Mouse (Mus musculus) MEL (cell line): ENCODE data around the gene Evl. TPM values are rescaled to one million over a fixed set of nuclear protein-coding genes. Genes with fewer than 3 reads are reported as not detected.

Experiments used
- DNase-seq: peaks from one replicate; pipeline ENCODE4 v3.0.0; 2011; ENCODE audit warnings: low read depth, low spot score
- H3K27ac ChIP-seq: 2 replicates; pipeline ENCODE4 v1.5.1; 2012; ENCODE audit warnings: low read depth, mild to moderate bottlenecking, control low read depth, low read length, moderate library complexity; ENCODE audit not compliant: control insufficient read depth
- H3K27me3 ChIP-seq, 2 experiments: fragments of 150-350 bp in 1 of 2; sonication (generic) in 1 of 2; 2 replicates each; pipeline ENCODE4 v1.6.1; 2012; ENCODE audit warnings: low read length in 2 of 2, mild to moderate bottlenecking in 2 of 2, improper control_type of control experiment in 1 of 2, moderate library complexity in 1 of 2; ENCODE audit not compliant: insufficient read depth in 2 of 2, control insufficient read depth in 1 of 2
- H3K36me3 ChIP-seq, 2 experiments: 2 replicates each; pipeline ENCODE4 v1.6.1; 2012 to 2014; ENCODE audit warnings: low read length in 2 of 2, improper control_type of control experiment in 1 of 2, inconsistent platforms in 1 of 2, mild to moderate bottlenecking in 1 of 2; ENCODE audit not compliant: insufficient read depth in 2 of 2, control insufficient read depth in 1 of 2
- H3K4me1 ChIP-seq, 2 experiments: fragments of 150-350 bp in 1 of 2; sonication (generic) in 1 of 2; 2 replicates each; pipeline ENCODE4 v1.6.1; 2012; ENCODE audit warnings: low read length in 2 of 2, improper control_type of control experiment in 1 of 2, mild to moderate bottlenecking in 1 of 2; ENCODE audit not compliant: insufficient read depth in 2 of 2, control insufficient read depth in 1 of 2
- H3K4me3 ChIP-seq, 2 experiments: fragments of 150-350 bp in 1 of 2; sonication (generic) in 1 of 2; 2 replicates each; pipeline ENCODE4 v1.5.1; 2012; ENCODE audit warnings: low read depth in 2 of 2, low read length in 2 of 2, mild to moderate bottlenecking in 2 of 2, moderate library complexity in 2 of 2, control low read depth in 1 of 2, improper control_type of control experiment in 1 of 2; ENCODE audit not compliant: control insufficient read depth in 1 of 2, insufficient read depth in 1 of 2
- H3K79me2 ChIP-seq: 2 replicates; pipeline ENCODE4 v1.6.1; 2012; ENCODE audit warnings: mild to moderate bottlenecking, low read length, moderate library complexity; ENCODE audit not compliant: control insufficient read depth, poor library complexity, insufficient read depth
- H3K9ac ChIP-seq: 2 replicates; pipeline ENCODE4 v1.6.1; 2012; ENCODE audit warnings: low read depth, mild to moderate bottlenecking, control low read depth, low read length, moderate library complexity; ENCODE audit not compliant: control insufficient read depth, poor library complexity, severe bottlenecking
- H3K9me3 ChIP-seq: fragments of 150-350 bp; sonication (generic); replicated peaks from 2 replicates; pipeline ENCODE4 v1.6.1; 2012; ENCODE audit warnings: mild to moderate bottlenecking, low read length, improper control_type of control experiment, moderate library complexity; ENCODE audit not compliant: insufficient read depth
- BHLHE40 ChIP-seq: IDR thresholded peaks from 2 replicates; pipeline ENCODE4 v1.6.1; 2012; ENCODE audit warnings: low read depth, mild to moderate bottlenecking, inconsistent platforms, low read length, improper control_type of control experiment, borderline replicate concordance
- CHD1 ChIP-seq: IDR thresholded peaks from 2 replicates; pipeline ENCODE4 v1.6.1; 2012; ENCODE audit warnings: low read depth, mild to moderate bottlenecking, inconsistent platforms, low read length, improper control_type of control experiment
- CTCF ChIP-seq, 3 experiments: IDR thresholded peaks in 2 of 3; conservative IDR thresholded peaks in 1 of 3; 2 replicates each; pipeline ENCODE4 v1.5.1; 2011 to 2012; ENCODE audit warnings: low read length in 3 of 3, low read depth in 2 of 3, mild to moderate bottlenecking in 2 of 3, improper control_type of control experiment in 1 of 3, inconsistent platforms in 1 of 3, mixed read lengths in 1 of 3, moderate library complexity in 1 of 3; ENCODE audit not compliant: control insufficient read depth in 1 of 3, insufficient read depth in 1 of 3, poor library complexity in 1 of 3, severe bottlenecking in 1 of 3
- E2F4 ChIP-seq: IDR thresholded peaks from 2 replicates; pipeline ENCODE4 v1.6.1; 2011; ENCODE audit warnings: low read depth, low read length, improper control_type of control experiment, borderline replicate concordance
- ELF1 ChIP-seq: IDR thresholded peaks from 2 replicates; pipeline ENCODE4 v1.6.1; 2014; ENCODE audit warnings: low read depth, mild to moderate bottlenecking, inconsistent platforms, low read length, improper control_type of control experiment, moderate library complexity
- EP300 ChIP-seq, 2 experiments: IDR thresholded peaks; 2 replicates each; pipeline ENCODE4 v1.6.1; 2011; ENCODE audit warnings: improper control_type of control experiment in 2 of 2, low read length in 2 of 2, low read depth in 1 of 2, mild to moderate bottlenecking in 1 of 2
- GABPA ChIP-seq: IDR thresholded peaks from 2 replicates; pipeline ENCODE4 v1.6.1; 2012; ENCODE audit warnings: low read depth, mild to moderate bottlenecking, inconsistent platforms, low read length, improper control_type of control experiment, moderate library complexity
- GATA1 ChIP-seq: IDR thresholded peaks from 2 replicates; pipeline ENCODE4 v1.6.1; 2011; ENCODE audit warnings: low read depth, low read length, improper control_type of control experiment
- HCFC1 ChIP-seq: IDR thresholded peaks from 2 replicates; pipeline ENCODE4 v1.6.1; 2012; ENCODE audit warnings: low read depth, mild to moderate bottlenecking, inconsistent platforms, low read length, improper control_type of control experiment, moderate library complexity
- JUND ChIP-seq: IDR thresholded peaks from 2 replicates; pipeline ENCODE4 v1.6.1; 2011; ENCODE audit warnings: low read depth, mild to moderate bottlenecking, improper control_type of control experiment, low read length
- MAFK ChIP-seq: IDR thresholded peaks from 2 replicates; pipeline ENCODE4 v1.6.1; 2011; ENCODE audit warnings: low read depth, mild to moderate bottlenecking, low read length, improper control_type of control experiment, borderline replicate concordance
- MAX ChIP-seq: IDR thresholded peaks from 2 replicates; pipeline ENCODE4 v1.6.1; 2011; ENCODE audit warnings: low read length, improper control_type of control experiment
- MAZ ChIP-seq: IDR thresholded peaks from 2 replicates; pipeline ENCODE4 v1.6.1; 2012; ENCODE audit warnings: low read depth, mild to moderate bottlenecking, inconsistent platforms, low read length, improper control_type of control experiment
- MYC ChIP-seq: IDR thresholded peaks from 2 replicates; pipeline ENCODE4 v1.6.1; 2011; ENCODE audit warnings: low read depth, mild to moderate bottlenecking, low read length, improper control_type of control experiment, moderate library complexity
- NELFE ChIP-seq: IDR thresholded peaks from 2 replicates; pipeline ENCODE4 v1.6.1; 2011; ENCODE audit warnings: low read depth, low read length, improper control_type of control experiment
- NRF1 ChIP-seq: IDR thresholded peaks from 2 replicates; pipeline ENCODE4 v1.6.1; 2014; ENCODE audit warnings: low read depth, mild to moderate bottlenecking, inconsistent platforms, low read length, improper control_type of control experiment, moderate library complexity; ENCODE audit not compliant: poor library complexity, insufficient read depth, severe bottlenecking
- POLR2AphosphoS5 ChIP-seq: IDR thresholded peaks from 2 replicates; pipeline ENCODE4 v1.6.1; 2012; ENCODE audit warnings: low read depth, borderline replicate concordance, mild to moderate bottlenecking, inconsistent platforms, low read length, moderate library complexity, mixed read lengths
- RAD21 ChIP-seq: IDR thresholded peaks from 2 replicates; pipeline ENCODE4 v1.6.1; 2011; ENCODE audit warnings: mild to moderate bottlenecking, low read depth, low read length, improper control_type of control experiment
- RCOR1 ChIP-seq: IDR thresholded peaks from 2 replicates; pipeline ENCODE4 v1.6.1; 2012; ENCODE audit warnings: low read depth, mild to moderate bottlenecking, inconsistent platforms, low read length, improper control_type of control experiment
- SIN3A ChIP-seq: IDR thresholded peaks from 2 replicates; pipeline ENCODE4 v1.6.1; 2012; ENCODE audit warnings: low read length, improper control_type of control experiment, inconsistent platforms
- SMC3 ChIP-seq: IDR thresholded peaks from 2 replicates; pipeline ENCODE4 v1.6.1; 2011; ENCODE audit warnings: low read depth, low read length, improper control_type of control experiment
- TBP ChIP-seq: IDR thresholded peaks from 2 replicates; pipeline ENCODE4 v1.8.0; 2011; ENCODE audit warnings: low read depth, low read length, improper control_type of control experiment
- UBTF ChIP-seq: IDR thresholded peaks from 2 replicates; pipeline ENCODE4 v1.6.1; 2012; ENCODE audit warnings: low read depth, mild to moderate bottlenecking, inconsistent platforms, low read length, improper control_type of control experiment, moderate library complexity, borderline replicate concordance; ENCODE audit not compliant: insufficient read depth
- ZC3H11A ChIP-seq: IDR thresholded peaks from 2 replicates; pipeline ENCODE4 v1.6.1; 2012; ENCODE audit warnings: low read depth, mild to moderate bottlenecking, inconsistent platforms, low read length, improper control_type of control experiment
- polyA plus RNA-seq, 2 experiments: library from polyadenylated mRNA; stranded (reverse) in 1 of 2; unstranded in 1 of 2; fragments of >175 nt in 1 of 2; fragments of >200 nt in 1 of 2; gene quantifications; 2 replicates each; pipeline versions ENCODE4 v1.2.1 to v1.2.4; 2012; ENCODE audit warnings: low replicate concordance in 2 of 2, low read depth in 1 of 2; ENCODE audit not compliant: insufficient read length in 2 of 2, insufficient read depth in 1 of 2, missing spikeins in 1 of 2
- total RNA-seq: library from RNA; depleted of rRNA; stranded (reverse); fragments of 300-350 nt; gene quantifications from 2 replicates; pipeline ENCODE4 v1.2.3, GENCODE M21; 2012

Gene Evl
- total and polyA plus RNA-seq, 3 experiments: not detected

DNA sequence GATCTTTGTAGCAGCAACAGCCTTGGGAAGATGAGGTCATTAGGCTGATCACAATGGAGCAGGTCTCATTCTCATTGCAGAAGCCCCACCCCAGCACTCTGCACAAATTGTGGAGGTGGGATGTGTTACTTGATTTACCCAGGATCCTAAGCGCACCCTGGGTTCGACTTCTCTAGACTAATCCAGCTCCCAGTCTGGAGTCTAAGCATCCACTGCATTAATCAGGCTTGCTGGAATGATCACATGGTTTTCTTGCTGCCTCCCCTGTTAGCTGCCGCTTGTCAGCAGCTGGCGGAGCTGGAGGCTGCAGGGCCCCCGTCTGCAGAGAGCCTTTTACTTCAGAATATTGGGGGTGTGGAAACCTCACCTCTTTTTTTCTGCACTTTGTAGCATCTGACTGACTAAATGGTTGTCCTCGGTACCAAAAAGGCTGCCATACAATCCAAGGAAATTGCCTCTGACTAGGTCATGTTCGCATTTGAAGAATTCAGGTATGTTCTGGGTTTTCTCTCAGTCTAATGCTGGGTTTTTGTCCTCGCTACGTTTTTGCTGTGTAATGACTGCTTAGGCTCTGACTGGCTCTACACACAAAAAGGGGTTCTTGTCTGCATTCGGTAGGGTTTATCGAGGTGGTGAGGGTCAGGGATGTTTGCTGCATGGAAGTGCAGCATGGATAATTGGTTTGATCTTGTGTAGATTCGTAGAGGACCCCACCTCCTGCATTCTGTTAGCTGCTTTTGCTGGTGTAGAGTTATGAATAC, 51.2 kb downstream of the Evl start:
- Histone ChIP-seq H3K9ac (no peak overlapping the region), H3K79me2 (no peaks in the 10 kb centered on the region), H3K4me3 (no peak overlapping the region), H3K27me3 (no peaks in the 10 kb centered on the region), H3K27ac (no peak overlapping the region), H3K9me3 (no peaks in the 10 kb centered on the region), H3K36me3 (no peaks in the 10 kb centered on the region), H3K4me1 (no peaks in the 10 kb centered on the region)
- TF ChIP-seq POLR2AphosphoS5 (no peak), GATA1 (no peak), CHD1 (no peak), HCFC1 (no peak), CTCF (IDR thresholded peaks at IDR 0.05 in 2 of 3, conservative IDR thresholded peaks at IDR 0.05 in 1 of 3; ENCODE audit: control insufficient read depth in 1 of 3, insufficient read depth in 1 of 3, low read depth in 2 of 3, low read length in 3 of 3, poor library complexity in 1 of 3, severe bottlenecking in 1 of 3) (no peak)
- no peak for DNase-seq

DNA sequence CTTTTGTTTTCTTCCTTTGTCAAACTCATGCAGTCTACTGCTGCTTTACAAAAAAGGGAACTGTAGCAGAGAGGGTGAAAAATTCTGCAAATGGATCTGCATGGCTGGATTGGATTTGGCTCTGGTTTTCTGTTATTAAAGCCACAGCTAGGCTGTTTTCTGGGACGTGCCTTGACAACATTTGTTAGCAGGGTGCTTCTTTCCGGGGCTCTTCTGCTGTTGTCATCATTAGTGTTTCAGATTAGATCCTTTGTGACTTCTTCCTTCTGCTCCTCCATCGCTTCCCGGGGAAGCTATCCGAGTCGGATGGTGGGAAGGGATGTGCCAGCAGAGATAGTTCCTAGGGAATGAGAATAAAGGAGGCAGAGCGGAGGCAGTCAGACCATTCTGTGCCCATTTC, 51.8 kb downstream of the Evl start:
- Histone ChIP-seq H3K9ac (no peak overlapping the region), H3K4me1 (no peaks in the 10 kb centered on the region), H3K27me3 (no peaks in the 10 kb centered on the region), H3K79me2 (no peaks in the 10 kb centered on the region), H3K9me3 (no peaks in the 10 kb centered on the region), H3K4me3 (no peak overlapping the region), H3K36me3 (no peaks in the 10 kb centered on the region), H3K27ac (no peak overlapping the region)
- TF ChIP-seq RCOR1 (no peak), MYC (no peak), E2F4 (no peak), SIN3A (no peak), RAD21 (no peak), NRF1 (no peak), GATA1 (no peak), TBP (no peak), HCFC1 (no peak)
- DNase-seq: no peak

DNA sequence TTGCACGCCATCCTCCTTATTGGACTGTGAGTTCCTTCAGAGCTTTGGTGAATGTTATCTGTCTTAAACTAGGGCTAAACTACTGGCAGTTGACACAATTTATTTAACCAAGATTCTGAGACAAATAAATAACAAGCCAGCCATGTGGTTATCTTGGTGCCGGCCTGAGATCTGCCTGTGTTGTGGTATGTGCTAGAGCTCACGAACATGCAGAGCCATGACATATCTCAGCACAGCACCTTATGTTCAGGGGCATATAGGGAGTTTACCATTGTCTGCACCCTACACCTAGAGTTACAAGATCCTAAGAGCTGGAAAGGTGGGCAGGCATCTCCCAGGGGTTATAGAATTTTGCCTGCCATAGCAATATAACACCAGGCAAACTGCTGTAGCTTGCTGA, 54.9 kb downstream of the Evl start:
- no peak for DNase-seq
- TF ChIP-seq MAFK: no peak
- TF ChIP-seq UBTF: no peak
- TF ChIP-seq SIN3A: no peak
- TF ChIP-seq ELF1: no peak
- TF ChIP-seq JUND: no peak
- no peak for TF ChIP-seq GABPA
- TF ChIP-seq BHLHE40: no peak
- TF ChIP-seq NELFE: no peak
- no peak for TF ChIP-seq SMC3
- TF ChIP-seq MAZ: no peak
- TF ChIP-seq MAX: no peak
- no peak for TF ChIP-seq EP300 (IDR thresholded peaks at IDR 0.05; ENCODE audit: low read depth in 1 of 2, low read length in 2 of 2)
- no peak for TF ChIP-seq ZC3H11A
- Histone ChIP-seq H3K27me3 (no peaks in the 10 kb centered on the region), H3K4me3 (no peak overlapping the region), H3K27ac (no peak overlapping the region), H3K9me3 (no peaks in the 10 kb centered on the region), H3K79me2 (no peaks in the 10 kb centered on the region), H3K9ac (no peak overlapping the region), H3K4me1 (no peaks in the 10 kb centered on the region), H3K36me3 (no peaks in the 10 kb centered on the region)
